ENCODE assay signal across 8 mouse cellular contexts in genomic region chr10:79958140-79958816, GRCm38 (mm10). TPM values are rescaled to one million over a fixed set of nuclear protein-coding genes. Genes with fewer than 3 reads are reported as not detected.
DNase-seq lines count a peak whose midpoint lies in the region; ATAC-seq and TF ChIP-seq lines count a peak whose summit lies in the region.

No protein-coding gene starts in this region.

- H3K36me3 ChIP-seq in heart, embryonic 16.5 days (ENCODE audit: control insufficient read depth, insufficient read depth) = peaks cover 13% of the 10 kb centered on the region
- peaks cover 24% of the 10 kb centered on the region for H3K36me3 ChIP-seq in lung, embryonic 14.5 days (ENCODE audit: insufficient read depth)

- H3K9ac ChIP-seq in heart, embryonic 16.5 days (ENCODE audit: low read length) = no peak overlapping the region
- no peak overlapping the region for H3K9ac ChIP-seq in lung, embryonic 14.5 days

- peaks cover 5% of the 10 kb centered on the region for H3K4me1 ChIP-seq in bone marrow macrophage, adult 2 months (ENCODE audit: control insufficient read depth, insufficient read depth, low read length)
- peaks cover 8% of the 10 kb centered on the region for H3K4me1 ChIP-seq in heart, embryonic 16.5 days (ENCODE audit: control insufficient read depth, insufficient read depth, low read length)
- H3K4me1 ChIP-seq in lung, embryonic 14.5 days (ENCODE audit: insufficient read depth) = 0 out of 2 replicates have a peak, but pooled peaks cover 6% of the 10 kb centered on the region

- peak overlapping the region; percentile 47; the same call in 1 of the 2 replicates for H3K4me2 ChIP-seq in heart, embryonic 16.5 days (ENCODE audit: low read depth, low read length)
- H3K4me2 ChIP-seq in lung, embryonic 14.5 days = peak overlapping the region; percentile 45

- no peak for TF ChIP-seq POLR2A in bone marrow macrophage, adult 2 months (IDR thresholded peaks at IDR 0.05; ENCODE audit: borderline replicate concordance, low read depth, low read length)

- H3K27ac ChIP-seq in bone marrow macrophage, adult 2 months (ENCODE audit: insufficient read depth, low read depth, low read length) = no peak overlapping the region
- H3K27ac ChIP-seq in heart, embryonic 16.5 days (ENCODE audit: low read length) = no peak overlapping the region
- H3K27ac ChIP-seq in lung, embryonic 14.5 days (ENCODE audit: low read depth) = no peak overlapping the region

- no peaks in the 10 kb centered on the region for H3K9me3 ChIP-seq in heart, embryonic 16.5 days (replicated peaks; ENCODE audit: control insufficient read depth, low read length)
- H3K9me3 ChIP-seq in lung, embryonic 14.5 days (ENCODE audit: low read depth, low read length) = no peaks in the 10 kb centered on the region

- DNase-seq in ES-CJ7 (ENCODE audit: low read depth, low spot score) = peak; percentile 87
- peak; percentile 79 for DNase-seq in layer of hippocampus, adult 11-12 months (ENCODE audit: low spot score)
- peak; percentile 85 for DNase-seq in lung, embryonic 14.5 days
- DNase-seq in ovary, postnatal 14 days (ENCODE audit: low spot score) = peak; percentile 78
- peak; percentile 85 to 88 for DNase-seq in thymus, postnatal 36 days

- peak; percentile 78; the same call in 1 of the 2 replicates for TF ChIP-seq CTCF in bone marrow macrophage, adult 2 months (IDR thresholded peaks at IDR 0.05; ENCODE audit: low read depth, low read length)
- peak; percentile 94 for TF ChIP-seq CTCF in lung, embryonic 14.5 days (IDR thresholded peaks at IDR 0.05; ENCODE audit: low read depth)

- no peak overlapping the region for H3K4me3 ChIP-seq in bone marrow macrophage, adult 2 months (ENCODE audit: insufficient read depth, low read length)
- H3K4me3 ChIP-seq in heart, embryonic 16.5 days (ENCODE audit: low read length) = no peak overlapping the region
- no peak overlapping the region for H3K4me3 ChIP-seq in lung, embryonic 14.5 days (ENCODE audit: low read depth, low read length)

- no peaks in the 10 kb centered on the region for H3K27me3 ChIP-seq in heart, embryonic 16.5 days (ENCODE audit: control insufficient read depth, insufficient read depth, low read length)
- H3K27me3 ChIP-seq in lung, embryonic 14.5 days (ENCODE audit: insufficient read depth, low read length) = no peaks in the 10 kb centered on the region

- peak; percentile 39 for ATAC-seq in erythroblast, adult 5-6 weeks (replicated peaks; ENCODE audit: low FRiP score, poor library complexity, severe bottlenecking)
- no peak for ATAC-seq in heart, embryonic 16.5 days (replicated peaks; ENCODE audit: extremely low read depth, insufficient read depth, low FRiP score)
- no peak for ATAC-seq in lung, embryonic 14.5 days (ENCODE audit: insufficient read depth)

- WGBS in heart, embryonic 16.5 days = 18% methylated on average over 21 of the region's 21 CpGs
- WGBS in lung, embryonic 14.5 days = 12% methylated on average over 21 of the region's 21 CpGs

RNA-seq across cellular contexts. Expression of gene Wdr18, which starts 1.7 kb away (rescaled TPM):
- polyA plus RNA-seq in bone marrow macrophage, adult 2 months (2012; ENCODE audit: insufficient read depth, insufficient read length, missing spikeins) = 32.2 and 35.8 TPM in 2 replicates
- 4.0 and 7.5 TPM in 2 replicates for total RNA-seq in erythroblast, adult 5-6 weeks (2015; ENCODE audit: low replicate concordance)
- total RNA-seq in erythroblast, adult 5-6 weeks (2017; ENCODE audit: low replicate concordance) = 2.5 and 14.2 TPM in 2 replicates
- polyA plus RNA-seq in heart, embryonic 16.5 days (2015; fragmentation: Nextera tagmentation; extraction: Ambion mirVana) = 69.6 TPM in 2 replicates
- polyA plus RNA-seq in lung, embryonic 14.5 days (2014; fragmentation: Nextera tagmentation; extraction: Ambion mirVana) = 113 and 124 TPM in 2 replicates

RNA-seq across cellular contexts. Expression of gene Grin3b, which starts 12.2 kb away (rescaled TPM):
- 0.65 and 0.91 TPM in 2 replicates for polyA plus RNA-seq in bone marrow macrophage, adult 2 months (2012; ENCODE audit: insufficient read depth, insufficient read length, missing spikeins)
- not detected in 2 replicates for total RNA-seq in erythroblast, adult 5-6 weeks (2015; ENCODE audit: low replicate concordance)
- not detected in 2 replicates for total RNA-seq in erythroblast, adult 5-6 weeks (2017; ENCODE audit: low replicate concordance)
- 0.25 and 0.35 TPM in 2 replicates for polyA plus RNA-seq in heart, embryonic 16.5 days (2015; fragmentation: Nextera tagmentation; extraction: Ambion mirVana)
- 0.30 and 0.41 TPM in 2 replicates for polyA plus RNA-seq in lung, embryonic 14.5 days (2014; fragmentation: Nextera tagmentation; extraction: Ambion mirVana)

RNA-seq across cellular contexts. Expression of gene Tmem259, which starts 25.9 kb away (rescaled TPM):
- 86.5 and 101 TPM in 2 replicates for polyA plus RNA-seq in bone marrow macrophage, adult 2 months (2012; ENCODE audit: insufficient read depth, insufficient read length, missing spikeins)
- total RNA-seq in erythroblast, adult 5-6 weeks (2015; ENCODE audit: low replicate concordance) = 13.6 and 29.6 TPM in 2 replicates
- total RNA-seq in erythroblast, adult 5-6 weeks (2017; ENCODE audit: low replicate concordance) = 12.8 and 22.6 TPM in 2 replicates
- polyA plus RNA-seq in heart, embryonic 16.5 days (2015; fragmentation: Nextera tagmentation; extraction: Ambion mirVana) = 10.6 and 13.5 TPM in 2 replicates
- 19.3 and 23.4 TPM in 2 replicates for polyA plus RNA-seq in lung, embryonic 14.5 days (2014; fragmentation: Nextera tagmentation; extraction: Ambion mirVana)

RNA-seq across cellular contexts. Expression of gene Cnn2, which starts 30.1 kb away (rescaled TPM):
- 37.5 and 41.5 TPM in 2 replicates for polyA plus RNA-seq in bone marrow macrophage, adult 2 months (2012; ENCODE audit: insufficient read depth, insufficient read length, missing spikeins)
- total RNA-seq in erythroblast, adult 5-6 weeks (2015; ENCODE audit: low replicate concordance) = 33.8 and 46.6 TPM in 2 replicates
- 30.0 and 73.0 TPM in 2 replicates for total RNA-seq in erythroblast, adult 5-6 weeks (2017; ENCODE audit: low replicate concordance)
- 218 and 255 TPM in 2 replicates for polyA plus RNA-seq in heart, embryonic 16.5 days (2015; fragmentation: Nextera tagmentation; extraction: Ambion mirVana)
- 354 and 364 TPM in 2 replicates for polyA plus RNA-seq in lung, embryonic 14.5 days (2014; fragmentation: Nextera tagmentation; extraction: Ambion mirVana)

RNA-seq across cellular contexts. Expression of gene Arid3a, which starts 31.4 kb away (rescaled TPM):
- polyA plus RNA-seq in bone marrow macrophage, adult 2 months (2012; ENCODE audit: insufficient read depth, insufficient read length, missing spikeins) = 15.4 and 17.8 TPM in 2 replicates
- 6.3 and 8.8 TPM in 2 replicates for total RNA-seq in erythroblast, adult 5-6 weeks (2015; ENCODE audit: low replicate concordance)
- 10.5 and 14.7 TPM in 2 replicates for total RNA-seq in erythroblast, adult 5-6 weeks (2017; ENCODE audit: low replicate concordance)
- polyA plus RNA-seq in heart, embryonic 16.5 days (2015; fragmentation: Nextera tagmentation; extraction: Ambion mirVana) = 1.5 and 2.3 TPM in 2 replicates
- polyA plus RNA-seq in lung, embryonic 14.5 days (2014; fragmentation: Nextera tagmentation; extraction: Ambion mirVana) = 5.1 and 5.4 TPM in 2 replicates
